Mouse (Mus musculus) forebrain, postnatal 0 days (tissue): ENCODE measurements around the gene Myo1d. TPM values are rescaled to one million over a fixed set of nuclear protein-coding genes. Genes with fewer than 3 reads are reported as not detected.
A peak's percentile ranks its signal among the peaks of the same experiment; 100 is the strongest.

Source experiments
- ATAC-seq: fragments of 200-750 bp; cut with Nextera tagmentation; 2 replicates; pipeline ENCODE4 v1.8.0; 2017; ENCODE audit warnings: mild to moderate bottlenecking, moderate library complexity
- DNase-seq: peaks from one replicate; pipeline ENCODE4 v3.0.0-alpha.2; 2015
- H3K27ac ChIP-seq: fragments of 300-500 bp; sonication (generic); 2 replicates; pipeline ENCODE4 v1.5.1; 2014; ENCODE audit warnings: low read depth, mild to moderate bottlenecking, antibody characterized with exemption, low read length, moderate library complexity, mixed read lengths
- H3K27me3 ChIP-seq: fragments of 300-500 bp; sonication (generic); 2 replicates; pipeline ENCODE4 v1.6.1; 2014; ENCODE audit warnings: mild to moderate bottlenecking, low read length, mixed read lengths; ENCODE audit not compliant: insufficient read depth
- H3K36me3 ChIP-seq: fragments of 300-500 bp; sonication (generic); 2 replicates; pipeline ENCODE4 v1.6.1; 2014; ENCODE audit warnings: mild to moderate bottlenecking, moderate library complexity; ENCODE audit not compliant: insufficient read depth
- H3K4me1 ChIP-seq: fragments of 300-500 bp; sonication (generic); 2 replicates; pipeline ENCODE4 v1.6.1; 2014; ENCODE audit warnings: antibody characterized with exemption; ENCODE audit not compliant: insufficient read depth
- H3K4me2 ChIP-seq: fragments of 300-500 bp; sonication (generic); 2 replicates; pipeline ENCODE4 v1.6.1; 2014; ENCODE audit warnings: low read depth, mild to moderate bottlenecking, moderate library complexity
- H3K4me3 ChIP-seq: fragments of 300-500 bp; sonication (generic); 2 replicates; pipeline ENCODE4 v1.5.1; 2014; ENCODE audit warnings: low read depth, low read length, mixed read lengths
- H3K9ac ChIP-seq: fragments of 300-500 bp; sonication (generic); 2 replicates; pipeline ENCODE4 v1.6.1; 2014; ENCODE audit warnings: mild to moderate bottlenecking
- H3K9me3 ChIP-seq: fragments of 300-500 bp; sonication (generic); 2 replicates; pipeline ENCODE4 v1.6.1; 2016; ENCODE audit warnings: low read length
- CTCF ChIP-seq: sonication (generic); IDR thresholded peaks from 2 replicates; pipeline ENCODE4 v1.5.1; 2016; ENCODE audit warnings: antibody characterized with exemption, control low read depth, low read depth
- WGBS: fragments of 180-500 bp; shearing (Covaris S2); extraction: QIAGEN DNeasy Blood & Tissue Kit; methylation state at CpG from one replicate; pipeline ENCODE4 v1.1.7; 2014; 5-methylcytosine and 5-hydroxymethylcytosine counted together
- polyA plus RNA-seq: library from polyadenylated mRNA; unstranded; fragments of >200 nt; fragmentation: Nextera tagmentation; extraction: Ambion mirVana; gene quantifications from 2 replicates; pipeline ENCODE4 v1.2.1, GENCODE M21; 2015
- total RNA-seq: library from RNA; depleted of rRNA; stranded (reverse); fragments of >200 nt; gene quantifications from 2 replicates; pipeline ENCODE4 v1.2.3, GENCODE M21; 2014

The Myo1d gene
- total and polyA plus RNA-seq, 2 experiments from 2014 or later, result 1.2 to 3.4 TPM

DNA sequence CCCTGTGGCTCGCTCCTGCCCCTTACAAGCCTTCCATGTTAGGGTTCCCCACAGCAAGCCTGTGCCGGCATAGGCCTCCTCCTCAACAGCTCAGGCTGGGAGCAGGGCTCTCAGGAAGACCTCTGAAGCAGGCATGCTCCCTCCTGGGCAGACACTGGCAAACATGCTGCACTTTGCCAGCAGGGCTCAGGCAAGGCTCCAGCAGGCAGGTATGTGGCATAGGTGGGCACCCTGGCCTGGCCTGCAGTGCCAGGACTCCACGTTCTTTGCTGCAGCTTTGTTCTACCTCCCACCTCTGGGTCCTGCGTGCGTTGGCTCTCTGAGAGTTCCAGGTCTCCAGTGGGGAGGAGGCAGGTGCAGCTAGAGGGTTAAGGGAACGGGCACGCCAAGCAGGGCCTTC is 296.9 kb downstream of the Myo1d start:
- ATAC-seq (no peak), DNase-seq (no peak)
- Histone ChIP-seq H3K4me1 (peaks cover 34% of the 10 kb centered on the region), H3K4me3 (peak overlapping the region; percentile 97; the same call in 1 of the 2 replicates), H3K27ac (peak overlapping the region; percentile 77), H3K9ac (peak overlapping the region; percentile 28), H3K36me3 (peaks cover 6% of the 10 kb centered on the region), H3K9me3 (no peaks in the 10 kb centered on the region), H3K4me2 (peak overlapping the region; percentile 88), H3K27me3 (no peaks in the 10 kb centered on the region)
- no peak; the same call in 1 of the 2 replicates for TF ChIP-seq CTCF
- 75% methylated on average over 7 of the region's 7 CpGs for WGBS

DNA sequence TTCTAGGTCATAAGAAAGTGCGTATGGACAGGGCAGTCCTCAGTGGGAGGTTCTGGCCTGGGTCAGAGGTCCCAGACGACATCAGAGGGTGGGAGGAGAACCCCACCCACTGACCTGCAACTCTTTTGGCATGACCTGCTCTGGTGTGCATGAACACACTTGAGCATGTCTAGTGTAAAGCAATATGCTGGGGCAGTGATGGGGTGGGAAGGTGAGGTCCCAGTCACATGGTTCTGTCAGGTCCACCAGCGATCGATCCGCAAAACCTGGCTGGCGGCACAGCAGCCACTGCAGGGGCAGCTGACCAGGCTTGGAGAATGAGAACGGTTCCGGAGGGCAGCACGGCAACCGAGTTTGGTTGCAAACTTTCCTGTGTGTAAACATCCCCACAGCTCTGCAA is 297.5 kb downstream of the Myo1d start:
- no peaks in the 10 kb centered on the region for H3K9me3 ChIP-seq
- peaks cover 6% of the 10 kb centered on the region for H3K36me3 ChIP-seq
- no peaks in the 10 kb centered on the region for H3K27me3 ChIP-seq
- 0 out of 2 replicates have a peak overlapping the region, but pooled peaks have one; percentile 77 for H3K27ac ChIP-seq
- peak overlapping the region; percentile 88 for H3K4me2 ChIP-seq
- no peak for TF ChIP-seq CTCF
- H3K4me1 ChIP-seq, result peaks cover 34% of the 10 kb centered on the region
- H3K9ac ChIP-seq, result peak overlapping the region; percentile 28
- DNase-seq, result no peak
- 78% methylated on average over 10 of the region's 10 CpGs for WGBS
- H3K4me3 ChIP-seq, result peak overlapping the region; percentile 97
- no peak for ATAC-seq

DNA sequence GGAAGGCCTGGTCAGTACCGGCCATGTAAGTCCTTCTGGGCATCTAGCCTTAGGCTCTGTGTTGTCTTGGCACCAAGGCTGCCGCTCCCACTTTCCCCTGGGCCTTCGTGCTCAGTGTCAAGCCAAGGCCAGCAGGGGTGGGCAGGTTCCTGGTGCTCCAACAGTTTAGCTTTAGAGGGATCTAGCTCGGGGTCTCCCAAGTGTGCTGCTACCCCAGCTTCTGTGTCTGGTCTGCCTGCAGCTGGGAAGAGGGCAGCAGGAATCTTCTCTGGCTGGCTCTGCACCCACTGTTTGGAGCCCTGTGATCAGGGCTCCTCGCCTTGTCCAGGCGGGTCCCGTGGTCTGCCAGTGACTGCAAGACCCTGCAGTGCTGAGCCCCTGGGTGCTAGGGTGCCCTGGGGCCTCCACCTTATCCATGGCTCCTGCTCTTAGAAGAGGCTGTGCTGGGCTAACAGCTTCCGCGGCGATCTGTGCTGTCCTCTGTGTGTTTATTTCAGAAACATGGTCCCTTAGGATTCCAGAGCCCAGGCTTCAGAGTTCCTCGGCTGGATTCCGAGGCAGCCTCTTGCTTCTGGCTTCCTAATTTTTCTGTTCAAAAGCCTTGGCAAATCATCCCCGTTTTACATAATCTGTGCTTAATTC is 298.3 kb downstream of the Myo1d start:
- Histone ChIP-seq H3K4me3 (peak overlapping the region; percentile 97), H3K36me3 (peaks cover 6% of the 10 kb centered on the region), H3K9ac (peak overlapping the region; percentile 99), H3K4me2 (peak overlapping the region; percentile 88), H3K27me3 (no peaks in the 10 kb centered on the region), H3K4me1 (peaks cover 34% of the 10 kb centered on the region), H3K27ac (peak overlapping the region; percentile 46), H3K9me3 (no peaks in the 10 kb centered on the region)
- DNase-seq (no peak), ATAC-seq (no peak)
- 59% methylated on average over 13 of the region's 13 CpGs for WGBS
- no peak for TF ChIP-seq CTCF

DNA sequence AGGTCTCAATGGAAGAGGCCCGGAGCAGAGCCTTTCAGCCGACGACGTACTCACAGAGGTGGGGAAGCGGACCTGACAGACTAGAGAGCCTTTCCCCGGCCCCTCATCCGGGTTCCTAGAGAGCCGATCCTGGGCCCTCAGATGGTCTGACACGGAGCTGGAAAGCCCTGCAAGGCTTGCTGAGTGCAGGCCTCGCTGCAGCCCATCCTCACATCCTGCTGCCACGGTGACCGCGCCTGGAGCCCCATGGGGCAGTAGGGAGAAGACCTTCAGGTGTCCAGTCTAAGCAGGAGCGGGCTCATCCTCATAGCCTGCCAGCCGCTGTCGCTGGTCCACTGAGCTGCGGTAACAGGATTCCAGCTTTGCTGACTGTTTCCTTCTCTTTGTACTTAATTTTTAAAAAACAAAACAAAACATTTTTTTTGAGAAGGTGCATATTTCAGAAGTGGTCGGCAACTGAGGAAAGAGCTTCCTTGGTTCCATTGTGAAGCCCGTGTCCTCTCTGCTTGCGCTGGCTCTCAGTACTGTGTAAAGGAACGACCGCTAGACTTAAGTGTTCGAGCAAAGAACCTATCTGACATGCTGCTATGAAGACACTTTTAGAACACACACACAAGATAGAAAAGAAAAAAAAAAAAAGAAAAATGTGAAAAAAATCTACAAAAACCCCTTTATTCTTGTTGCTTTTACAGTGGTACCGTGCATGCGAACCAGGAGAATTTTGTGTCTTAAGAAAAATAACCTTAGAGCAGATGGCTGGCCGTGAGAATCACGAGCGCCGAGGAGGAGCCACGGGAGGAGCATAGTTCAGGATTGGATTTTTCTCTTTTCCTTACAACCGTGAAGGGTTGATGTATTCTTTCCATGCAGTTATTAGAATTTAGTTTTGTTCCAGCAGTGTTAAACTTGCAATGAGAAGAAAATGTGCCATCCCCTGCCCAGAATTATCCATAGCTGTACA is 299.6 kb downstream of the Myo1d start:
- no peaks in the 10 kb centered on the region for H3K27me3 ChIP-seq
- H3K4me1 ChIP-seq, result peaks cover 39% of the 10 kb centered on the region
- peak overlapping the region; percentile 99 for H3K27ac ChIP-seq
- DNase-seq (no peak), ATAC-seq (no peak)
- peaks cover 6% of the 10 kb centered on the region for H3K36me3 ChIP-seq
- H3K4me3 ChIP-seq, result peak overlapping the region; percentile 97
- WGBS, result 45% methylated on average over 31 of the region's 31 CpGs
- no peaks in the 10 kb centered on the region for H3K9me3 ChIP-seq
- peak overlapping the region; percentile 99 for H3K9ac ChIP-seq
- TF ChIP-seq CTCF, result no peak
- H3K4me2 ChIP-seq, result peak overlapping the region; percentile 88

DNA sequence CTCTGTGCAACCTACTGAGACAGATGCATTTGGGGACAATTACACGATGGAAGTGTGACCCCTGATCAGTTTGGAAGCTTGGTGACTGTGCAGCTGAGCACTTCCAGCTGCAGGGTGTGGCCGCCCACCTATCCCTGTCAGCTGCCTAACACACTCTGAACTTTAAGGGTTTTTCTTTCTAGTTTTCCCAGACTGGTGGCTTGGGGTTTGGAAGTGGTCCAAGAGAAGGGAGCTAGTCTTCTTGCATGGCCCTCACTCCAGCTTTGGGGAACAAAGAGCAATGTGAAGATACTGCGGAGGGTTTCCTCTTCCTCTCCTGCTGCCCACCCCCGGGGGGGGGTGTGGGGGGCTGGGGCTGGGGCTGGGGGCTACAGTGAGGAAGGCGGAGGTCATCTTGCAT is 300.4 kb downstream of the Myo1d start:
- DNase-seq, result peak; percentile 48
- H3K36me3 ChIP-seq, result peaks cover 6% of the 10 kb centered on the region
- no peak for ATAC-seq
- H3K9ac ChIP-seq, result peak overlapping the region; percentile 99
- no peaks in the 10 kb centered on the region for H3K9me3 ChIP-seq
- H3K4me2 ChIP-seq, result peak overlapping the region; percentile 88
- H3K4me1 ChIP-seq, result peaks cover 38% of the 10 kb centered on the region
- H3K4me3 ChIP-seq, result peak overlapping the region; percentile 97
- 31% methylated on average over 5 of the region's 5 CpGs for WGBS
- H3K27me3 ChIP-seq, result no peaks in the 10 kb centered on the region
- H3K27ac ChIP-seq, result peak overlapping the region; percentile 99
- no peak for TF ChIP-seq CTCF

DNA sequence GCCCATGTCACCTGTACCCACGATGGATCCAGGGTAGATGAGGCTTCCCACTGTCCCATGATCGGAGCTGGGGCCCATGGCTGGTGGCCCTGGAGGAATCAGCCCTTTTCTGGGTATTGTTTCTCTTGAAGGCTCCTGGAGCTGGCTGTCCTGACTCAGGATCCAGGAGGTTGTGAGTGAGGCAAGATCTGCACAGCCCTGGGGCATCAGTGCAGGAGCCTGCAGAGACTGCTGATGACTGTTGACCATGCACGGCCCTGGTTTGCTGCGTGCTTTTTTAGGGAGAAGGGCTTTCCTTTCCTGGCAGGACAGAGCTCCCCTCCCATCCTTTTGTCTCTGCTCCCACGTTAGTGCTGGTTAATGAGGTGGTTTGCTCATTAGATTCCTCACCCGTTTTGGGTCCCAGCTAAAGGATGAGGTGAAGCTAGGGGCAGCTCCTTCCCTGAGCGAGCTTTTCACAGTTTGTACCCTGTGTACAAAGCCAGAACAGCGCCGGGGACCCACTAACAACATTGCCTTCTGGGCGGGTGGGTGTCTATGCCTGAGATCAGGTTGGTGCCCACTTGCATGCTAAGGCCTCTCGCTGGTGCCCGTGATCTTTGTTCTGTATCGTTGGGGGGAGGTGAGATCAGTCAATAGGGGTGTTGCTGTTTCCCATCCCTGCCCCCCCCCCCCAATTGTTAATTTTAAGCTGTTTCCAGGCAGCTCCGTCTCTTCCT is 301.0 kb downstream of the Myo1d start:
- H3K36me3 ChIP-seq, result peaks cover 6% of the 10 kb centered on the region
- peak overlapping the region; percentile 99 for H3K27ac ChIP-seq
- DNase-seq, result peak; percentile 54
- H3K27me3 ChIP-seq, result no peaks in the 10 kb centered on the region
- H3K9ac ChIP-seq, result peak overlapping the region; percentile 99
- H3K9me3 ChIP-seq, result no peaks in the 10 kb centered on the region
- peaks cover 33% of the 10 kb centered on the region for H3K4me1 ChIP-seq
- no peak for TF ChIP-seq CTCF
- H3K4me2 ChIP-seq, result peak overlapping the region; percentile 88
- no peak for ATAC-seq
- peak overlapping the region; percentile 97 for H3K4me3 ChIP-seq
- WGBS, result 12% methylated on average over 14 of the region's 14 CpGs
